Mouse (Mus musculus): ENCODE results near the gene Rasgef1b. TPM values are rescaled to one million over a fixed set of nuclear protein-coding genes. Genes with fewer than 3 reads are reported as not detected.
A peak's percentile ranks its signal among the peaks of the same experiment; 100 is the strongest.

Gene Rasgef1b
- polyA plus RNA-seq, 1 experiment from 2014 or later: 81.3 TPM

DNA sequence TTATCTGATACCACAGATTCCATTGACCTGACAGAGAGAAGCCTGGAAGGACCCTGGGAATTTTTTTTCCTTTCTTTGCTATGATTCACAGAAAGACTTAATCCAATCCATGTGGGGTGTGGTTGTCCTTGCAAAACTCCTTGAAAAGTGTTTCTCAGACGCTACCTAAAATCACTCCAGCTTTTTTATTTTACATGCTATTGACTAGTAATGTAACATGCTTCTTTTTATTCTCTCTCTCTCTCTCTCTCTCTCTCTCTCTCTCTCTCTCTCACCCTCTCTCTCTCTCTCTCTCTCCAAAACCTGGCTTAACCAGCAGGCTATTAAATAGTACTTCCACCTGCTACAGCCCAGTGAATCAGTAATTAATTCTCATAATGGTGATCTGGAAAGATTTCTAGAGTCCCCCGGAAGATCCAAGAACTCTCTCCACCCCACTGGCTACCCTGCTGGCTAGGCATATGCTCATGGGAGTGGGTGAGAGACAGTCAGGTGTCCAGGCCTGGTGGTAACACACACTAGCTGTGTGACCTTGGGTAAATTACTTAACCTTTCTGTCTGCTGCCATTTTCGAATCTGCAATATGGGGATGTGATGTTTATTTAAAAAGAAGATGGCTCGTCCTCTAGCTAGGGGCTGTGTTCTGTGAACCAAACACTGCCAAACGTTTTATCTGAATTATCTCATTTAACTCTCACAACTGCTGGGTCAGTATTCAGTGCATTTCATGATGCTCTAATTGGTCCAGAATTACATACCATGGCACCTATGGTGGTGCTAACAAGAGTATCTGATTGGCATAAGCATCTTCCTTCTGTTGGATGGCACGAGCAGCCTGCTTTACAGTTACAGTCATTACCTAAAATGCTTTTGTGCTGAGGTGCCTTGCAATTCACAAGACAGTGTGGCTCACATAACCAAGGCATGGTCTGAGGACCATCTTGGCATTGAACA, 248.5 kb downstream of the Rasgef1b start:
- Histone ChIP-seq H3K4me2 (peak overlapping the region; percentile 34), H3K9ac (no peak overlapping the region), H3K36me3 (ENCODE audit: poor library complexity, severe bottlenecking) (no peaks in the 10 kb centered on the region), H3K9me3 (replicated peaks) (no peaks in the 10 kb centered on the region), H3K27ac (peak overlapping the region; percentile 87), H3K27me3 (peaks cover 49% of the 10 kb centered on the region), H3K4me3 (no peak overlapping the region), H3K4me1 (peaks cover 36% of the 10 kb centered on the region)
- 0 out of 2 replicates have a peak, but pooled peaks have one; percentile 19 for ATAC-seq
- 38% methylated on average over 6 of the region's 6 CpGs for WGBS

DNA sequence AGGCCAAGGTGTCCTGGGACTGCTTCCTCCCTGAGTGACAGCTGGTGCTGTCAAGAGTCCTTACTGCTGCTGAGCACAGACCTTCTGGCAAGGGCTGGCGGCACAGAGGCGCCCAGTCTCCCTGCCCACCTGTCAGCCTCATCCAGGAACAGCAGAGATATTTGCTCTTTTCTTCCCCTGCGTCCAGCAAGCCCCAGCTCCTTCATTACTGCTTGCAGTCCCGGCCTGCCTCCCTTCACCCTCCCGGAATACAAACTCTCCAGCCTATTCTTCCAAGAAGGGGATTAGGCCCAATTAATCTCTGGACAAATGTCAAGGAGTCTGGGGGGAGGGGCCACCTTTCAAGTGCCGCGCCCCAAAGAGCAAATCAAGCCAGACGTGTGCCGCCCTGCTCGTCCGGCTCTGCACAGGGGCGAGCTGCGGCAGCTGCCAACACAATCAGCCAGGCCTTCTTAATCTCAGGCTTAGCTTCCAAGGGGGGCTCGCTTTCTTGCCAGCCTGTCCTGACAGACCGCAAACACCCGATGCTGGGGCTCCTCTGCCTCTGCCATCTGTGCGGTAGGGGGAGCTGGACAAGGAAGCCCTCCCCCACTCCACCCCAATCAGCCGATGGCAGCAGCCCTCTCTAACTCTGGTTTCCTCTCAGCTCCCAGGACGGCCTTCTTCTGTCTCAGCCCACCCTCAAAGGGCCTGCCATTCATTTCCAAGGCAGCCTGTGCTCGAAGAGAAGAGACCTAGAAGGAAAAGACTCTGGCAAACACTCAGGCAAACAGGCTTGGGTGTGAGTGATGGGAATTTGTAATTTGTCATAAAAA, 249.4 kb downstream of the Rasgef1b start:
- Histone ChIP-seq H3K9ac (peak overlapping the region; percentile 35; the same call in 1 of the 2 replicates), H3K4me2 (peak overlapping the region; percentile 34), H3K4me3 (no peak overlapping the region), H3K9me3 (replicated peaks) (no peaks in the 10 kb centered on the region), H3K27ac (peak overlapping the region; percentile 87), H3K27me3 (peaks cover 42% of the 10 kb centered on the region), H3K4me1 (peaks cover 36% of the 10 kb centered on the region), H3K36me3 (ENCODE audit: poor library complexity, severe bottlenecking) (no peaks in the 10 kb centered on the region)
- WGBS: 0% methylated on average over 20 of the region's 20 CpGs
- ATAC-seq: peak; percentile 96

DNA sequence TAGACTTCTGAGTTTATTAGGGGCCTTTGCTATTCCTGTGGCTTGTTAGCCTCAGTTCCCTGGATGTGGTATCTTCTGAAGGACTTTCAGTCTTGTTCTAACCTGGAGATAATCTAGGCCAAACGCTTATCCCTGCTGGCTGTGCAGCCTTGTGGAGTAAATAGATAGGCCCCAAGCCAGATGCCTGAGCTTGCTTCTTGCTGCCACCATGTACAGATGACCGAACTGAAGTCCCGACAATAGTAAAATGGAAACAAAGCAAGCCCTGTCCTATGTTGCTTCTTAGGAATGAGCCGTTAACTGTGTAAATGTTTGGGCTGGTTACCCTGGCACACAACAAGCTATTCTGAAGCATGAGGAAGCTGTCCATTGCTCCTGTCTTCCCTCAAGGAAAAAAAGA, 250.1 kb downstream of the Rasgef1b start:
- Histone ChIP-seq H3K27ac (peak overlapping the region; percentile 87), H3K4me1 (peaks cover 36% of the 10 kb centered on the region), H3K4me3 (no peak overlapping the region), H3K27me3 (peaks cover 36% of the 10 kb centered on the region), H3K9ac (peak overlapping the region; percentile 35; the same call in 1 of the 2 replicates), H3K4me2 (peak overlapping the region; percentile 34), H3K36me3 (ENCODE audit: poor library complexity, severe bottlenecking) (no peaks in the 10 kb centered on the region), H3K9me3 (replicated peaks) (no peaks in the 10 kb centered on the region)
- ATAC-seq: no peak
- 6% methylated on average over 4 of the region's 4 CpGs for WGBS

DNA sequence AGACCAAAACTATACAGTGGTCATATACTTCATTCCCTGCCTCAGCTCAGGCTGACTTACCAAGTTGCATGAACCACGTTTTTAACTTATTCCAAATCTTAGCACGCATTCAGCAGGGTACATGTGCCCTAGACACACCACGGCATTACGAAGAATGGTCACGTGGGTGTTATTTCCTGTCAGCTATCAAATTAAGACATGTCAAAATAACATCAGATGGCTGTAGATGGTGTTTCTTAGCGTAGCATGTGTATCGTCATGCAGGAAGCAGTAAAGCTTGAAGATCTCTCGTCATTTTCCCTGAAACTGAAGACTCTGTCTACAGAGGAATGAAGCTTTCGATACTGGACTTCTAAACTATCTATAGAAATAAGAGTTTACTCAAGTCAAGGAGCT, 251.4 kb downstream of the Rasgef1b start:
- no peak for ATAC-seq
- Histone ChIP-seq H3K27me3 (peaks cover 27% of the 10 kb centered on the region), H3K9ac (no peak overlapping the region), H3K4me3 (no peak overlapping the region), H3K9me3 (replicated peaks) (no peaks in the 10 kb centered on the region), H3K4me1 (peaks cover 36% of the 10 kb centered on the region), H3K27ac (no peak overlapping the region), H3K4me2 (no peak overlapping the region), H3K36me3 (ENCODE audit: poor library complexity, severe bottlenecking) (no peaks in the 10 kb centered on the region)
- 86% methylated on average over 9 of the region's 9 CpGs for WGBS

DNA sequence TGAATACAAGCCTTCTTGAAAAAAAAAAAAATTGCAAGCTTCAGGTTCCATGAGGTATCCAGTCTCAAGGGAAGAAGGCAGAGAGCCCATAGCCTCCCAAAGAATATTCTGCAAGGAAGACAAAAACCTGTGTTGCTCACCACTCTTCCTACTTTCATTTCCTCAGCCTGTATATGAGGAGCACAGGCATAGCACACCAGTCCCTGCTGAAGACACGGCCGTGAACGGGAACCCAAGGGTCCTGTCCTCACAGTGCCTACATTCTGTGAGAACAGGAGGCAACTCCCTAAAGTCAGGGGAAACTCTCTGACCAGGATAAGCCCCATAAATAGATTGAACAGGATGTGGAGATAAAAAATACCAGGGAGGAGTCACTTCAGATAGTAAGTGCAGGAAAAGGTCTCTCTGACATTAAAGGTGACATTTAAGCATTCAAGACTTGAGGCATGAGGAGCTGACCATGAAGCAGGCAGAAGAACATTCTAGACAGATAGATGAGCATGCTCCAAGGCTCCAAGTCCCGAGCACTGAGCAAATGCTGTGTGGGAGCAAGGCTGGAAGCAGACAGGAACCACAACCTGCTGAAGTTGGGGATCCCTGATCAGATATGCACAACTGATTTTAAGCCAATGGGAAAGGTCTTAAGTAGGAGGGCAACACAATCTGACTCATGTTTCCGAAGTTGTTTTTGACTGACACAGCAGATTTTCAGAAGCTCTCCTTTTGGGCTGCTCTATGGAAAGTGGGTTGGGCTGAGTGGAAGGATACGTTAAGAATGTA, 252.0 kb downstream of the Rasgef1b start:
- no peak for ATAC-seq
- 91% methylated on average over 6 of the region's 6 CpGs for WGBS
- peaks cover 22% of the 10 kb centered on the region for H3K27me3 ChIP-seq
- no peak overlapping the region for H3K27ac ChIP-seq
- H3K4me2 ChIP-seq: no peak overlapping the region
- peaks cover 36% of the 10 kb centered on the region for H3K4me1 ChIP-seq
- no peaks in the 10 kb centered on the region for H3K9me3 ChIP-seq (replicated peaks)
- H3K36me3 ChIP-seq (ENCODE audit: poor library complexity, severe bottlenecking): no peaks in the 10 kb centered on the region
- H3K4me3 ChIP-seq: no peak overlapping the region
- H3K9ac ChIP-seq: no peak overlapping the region

DNA sequence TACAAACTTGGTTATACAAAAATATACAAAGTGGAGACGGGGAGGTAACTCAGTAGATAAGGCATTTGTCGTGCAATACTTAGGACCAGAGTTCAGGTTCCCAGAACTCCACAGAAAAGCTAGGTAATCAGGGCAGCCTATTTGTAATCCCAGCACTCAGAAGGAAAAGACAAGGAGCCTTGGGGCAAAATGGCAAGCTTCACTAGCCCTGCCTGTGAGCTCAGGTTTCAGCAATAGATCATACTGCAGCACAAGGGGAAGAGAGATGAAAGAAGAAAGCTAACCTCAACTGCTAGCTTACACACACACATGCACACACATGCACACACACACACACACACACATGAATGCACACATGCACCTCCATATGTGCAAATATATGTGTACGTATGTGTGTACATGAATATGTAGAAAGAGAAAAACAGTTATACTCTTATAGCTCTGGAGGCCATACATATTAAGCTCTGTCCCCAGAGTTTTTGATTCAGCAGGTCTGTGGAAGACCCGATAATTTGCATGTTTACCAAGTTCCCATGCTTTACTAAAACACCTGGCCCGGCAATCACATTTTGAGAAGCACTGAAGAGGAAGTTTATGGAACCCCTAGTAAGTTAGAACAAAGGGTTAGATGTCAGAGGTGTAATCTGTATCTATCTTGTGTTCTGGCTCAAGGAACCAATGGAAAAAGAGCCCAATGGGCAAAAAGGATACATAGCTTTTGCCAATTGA, 256.1 kb downstream of the Rasgef1b start:
- no peak overlapping the region; the same call in 1 of the 2 replicates for H3K27ac ChIP-seq
- H3K4me1 ChIP-seq: peaks cover 4% of the 10 kb centered on the region
- no peaks in the 10 kb centered on the region for H3K9me3 ChIP-seq (replicated peaks)
- ATAC-seq: no peak
- H3K4me2 ChIP-seq: no peak overlapping the region
- no peak overlapping the region for H3K9ac ChIP-seq
- H3K36me3 ChIP-seq (ENCODE audit: poor library complexity, severe bottlenecking): no peaks in the 10 kb centered on the region
- 83% methylated on average over 5 of the region's 5 CpGs for WGBS
- no peak overlapping the region for H3K4me3 ChIP-seq
- peaks cover 12% of the 10 kb centered on the region; the same call in 1 of the 2 replicates for H3K27me3 ChIP-seq

DNA sequence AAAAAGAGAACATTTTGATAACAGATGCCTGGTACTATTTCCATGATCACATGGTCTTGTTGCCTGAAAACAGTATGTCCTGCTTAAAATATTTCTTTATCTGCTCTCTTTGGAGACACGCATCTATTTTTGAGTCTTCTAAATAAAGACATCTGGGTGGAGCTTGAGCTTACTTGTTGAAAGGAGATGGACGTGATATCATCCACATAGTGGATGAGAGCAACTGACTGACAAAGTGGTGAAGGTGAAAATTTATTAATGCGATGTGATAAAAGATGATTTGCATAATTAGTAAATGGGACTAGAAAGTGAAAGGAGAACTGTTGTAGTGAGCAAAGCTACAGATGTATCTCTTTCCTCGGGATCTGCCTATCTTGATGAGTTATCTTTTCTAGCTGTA, 257.1 kb downstream of the Rasgef1b start:
- Histone ChIP-seq H3K4me3 (no peak overlapping the region), H3K27me3 (peaks cover 6% of the 10 kb centered on the region; the same call in 1 of the 2 replicates), H3K36me3 (ENCODE audit: poor library complexity, severe bottlenecking) (no peaks in the 10 kb centered on the region), H3K9me3 (replicated peaks) (no peaks in the 10 kb centered on the region), H3K4me2 (no peak overlapping the region), H3K27ac (no peak overlapping the region), H3K9ac (no peak overlapping the region), H3K4me1 (no peaks in the 10 kb centered on the region)
- 70% methylated on average over 4 of the region's 4 CpGs for WGBS
- 0 out of 2 replicates have a peak, but pooled peaks have one; percentile 33 for ATAC-seq

DNA sequence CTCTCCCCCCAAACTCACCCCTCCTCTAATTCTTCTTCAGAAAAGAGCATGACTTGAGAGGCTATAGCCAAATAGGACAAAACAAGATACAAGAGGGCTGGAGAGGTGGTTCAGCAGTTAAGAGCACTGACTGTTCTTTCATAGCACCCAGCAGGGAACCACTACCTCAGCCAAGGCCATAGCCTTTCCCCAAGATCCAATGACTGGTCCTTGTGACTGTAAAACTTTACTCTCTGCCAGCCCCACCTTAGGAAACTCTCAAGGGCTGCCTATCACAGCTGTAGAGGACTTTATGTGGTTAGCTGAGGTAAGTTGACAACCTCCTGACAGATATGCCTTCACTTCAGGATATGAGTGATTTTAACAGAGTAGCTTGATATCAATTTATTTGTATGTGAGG, 258.3 kb downstream of the Rasgef1b start:
- no peak overlapping the region for H3K4me2 ChIP-seq
- ATAC-seq: no peak
- H3K9ac ChIP-seq: no peak overlapping the region
- H3K4me1 ChIP-seq: no peaks in the 10 kb centered on the region
- H3K27me3 ChIP-seq: no peaks in the 10 kb centered on the region
- H3K36me3 ChIP-seq (ENCODE audit: poor library complexity, severe bottlenecking): no peaks in the 10 kb centered on the region
- no peaks in the 10 kb centered on the region for H3K9me3 ChIP-seq (replicated peaks)
- no peak overlapping the region for H3K4me3 ChIP-seq
- no peak overlapping the region for H3K27ac ChIP-seq

DNA sequence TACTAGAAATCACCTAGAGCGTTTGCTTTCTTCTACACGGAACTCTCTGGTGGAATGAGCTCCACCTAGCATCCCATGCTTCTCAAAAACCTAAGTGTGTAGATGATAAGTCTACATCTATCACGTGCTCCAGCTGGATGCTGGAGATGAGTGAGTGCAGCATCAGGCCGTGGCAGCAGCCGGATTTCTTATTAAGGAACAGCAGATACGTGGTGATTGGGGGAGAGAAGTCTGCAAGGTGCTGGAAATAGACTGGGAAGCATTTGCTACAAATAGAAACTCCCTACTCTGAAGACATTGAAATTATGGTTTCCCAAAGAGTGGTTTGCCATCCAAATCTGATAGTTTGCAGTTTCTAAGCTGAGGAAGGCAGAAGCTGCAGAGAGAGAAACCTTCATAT, 269.9 kb downstream of the Rasgef1b start:
- ATAC-seq: no peak
- WGBS: 86% methylated on average over 6 of the region's 6 CpGs
- Histone ChIP-seq H3K4me2 (no peak overlapping the region), H3K27me3 (no peaks in the 10 kb centered on the region), H3K4me1 (peaks cover under 1% of the 10 kb centered on the region; the same call in 1 of the 2 replicates), H3K9ac (no peak overlapping the region), H3K4me3 (no peak overlapping the region), H3K36me3 (ENCODE audit: poor library complexity, severe bottlenecking) (no peaks in the 10 kb centered on the region), H3K9me3 (replicated peaks) (no peaks in the 10 kb centered on the region), H3K27ac (no peak overlapping the region)

DNA sequence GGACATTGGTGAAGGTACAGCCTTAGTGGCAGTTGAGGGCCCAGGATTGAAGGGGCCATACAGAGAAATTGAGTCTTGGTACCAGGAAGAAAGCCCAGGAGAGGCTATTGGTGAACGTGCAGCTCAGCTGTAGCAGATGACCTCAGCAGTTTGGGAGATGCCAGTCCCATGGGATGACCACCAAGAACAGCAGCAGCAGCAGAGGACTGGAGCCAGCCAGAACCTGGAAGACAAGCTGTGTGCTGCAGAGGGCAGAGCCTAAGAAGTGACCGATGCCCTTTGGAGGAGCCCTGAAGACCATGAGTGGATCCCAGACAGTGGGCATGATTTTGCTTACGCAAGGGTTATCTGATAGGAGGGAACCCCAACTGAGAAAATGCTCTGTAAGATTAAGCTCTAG, 271.6 kb downstream of the Rasgef1b start:
- Histone ChIP-seq H3K4me3 (no peak overlapping the region), H3K36me3 (ENCODE audit: poor library complexity, severe bottlenecking) (no peaks in the 10 kb centered on the region), H3K9me3 (replicated peaks) (no peaks in the 10 kb centered on the region), H3K27ac (no peak overlapping the region), H3K4me2 (no peak overlapping the region), H3K9ac (no peak overlapping the region), H3K27me3 (no peaks in the 10 kb centered on the region), H3K4me1 (peaks cover 7% of the 10 kb centered on the region)
- ATAC-seq: no peak
- WGBS: 94% methylated on average over 3 of the region's 3 CpGs

DNA sequence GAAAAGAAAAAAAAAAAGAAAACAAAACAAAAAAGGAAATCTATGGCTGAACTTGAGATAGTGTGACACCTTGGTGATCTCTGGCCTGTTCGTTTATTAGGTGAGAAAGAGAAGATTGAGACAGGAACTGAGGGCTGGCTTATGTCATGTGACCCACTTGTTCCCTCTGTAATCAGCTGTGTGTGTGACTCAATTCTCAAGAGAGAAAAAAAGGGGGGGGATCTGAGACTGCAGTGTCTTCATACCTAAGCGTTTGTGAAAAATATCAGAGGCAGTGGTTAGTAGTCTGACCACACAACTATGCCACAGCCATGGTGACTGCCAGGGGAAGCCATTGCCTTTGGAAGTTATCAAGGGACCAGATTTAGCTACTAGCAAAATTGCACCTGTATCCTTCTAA, 276.9 kb downstream of the Rasgef1b start:
- no peak for ATAC-seq
- peaks cover 25% of the 10 kb centered on the region for H3K4me1 ChIP-seq
- WGBS: 44% methylated on average over 2 of the region's 2 CpGs

More for the DNA sequence above, 276.9 kb downstream of the Rasgef1b start:
- Histone ChIP-seq H3K9ac (no peak overlapping the region), H3K4me2 (no peak overlapping the region), H3K27ac (no peak overlapping the region), H3K9me3 (replicated peaks) (no peaks in the 10 kb centered on the region), H3K4me3 (no peak overlapping the region), H3K27me3 (no peaks in the 10 kb centered on the region), H3K36me3 (ENCODE audit: poor library complexity, severe bottlenecking) (no peaks in the 10 kb centered on the region)

Data from forebrain, embryonic 13.5 days (tissue).